Mouse (Mus musculus): ENCODE results near the gene Fgf13. TPM values are rescaled to one million over a fixed set of nuclear protein-coding genes. Genes with fewer than 3 reads are reported as not detected.

Fgf13 gene
- polyA plus RNA-seq, 1 experiment: 0.74 TPM

- H3K4me3 ChIP-seq (ENCODE audit: control insufficient read depth, low read depth, low read length): no peak overlapping the region
- H3K27ac ChIP-seq (ENCODE audit: control insufficient read depth, insufficient read depth, low read depth, low read length): no peak overlapping the region
- no peak for TF ChIP-seq POLR2A (IDR thresholded peaks at IDR 0.05; ENCODE audit: control insufficient read depth, low read depth, low read length)
- TF ChIP-seq CTCF (IDR thresholded peaks at IDR 0.05; ENCODE audit: control insufficient read depth, insufficient read depth, insufficient replicate concordance, low read depth, low read length): no peak
- H3K27me3 ChIP-seq (ENCODE audit: control insufficient read depth, insufficient read depth, low read length): no peaks in the 10 kb centered on the region
- no peaks in the 10 kb centered on the region for H3K36me3 ChIP-seq (ENCODE audit: control insufficient read depth, insufficient read depth, low read length)
- H3K4me1 ChIP-seq (ENCODE audit: control insufficient read depth, insufficient read depth, low read length): no peaks in the 10 kb centered on the region
Measured at GRCm38 (mm10) chrX:59141947-59142346, 425.9 kb downstream of the Fgf13 start.

- Histone ChIP-seq H3K27me3 (ENCODE audit: control insufficient read depth, insufficient read depth, low read length) (no peaks in the 10 kb centered on the region), H3K4me3 (ENCODE audit: control insufficient read depth, low read depth, low read length) (peak overlapping the region; percentile 51), H3K27ac (ENCODE audit: control insufficient read depth, insufficient read depth, low read depth, low read length) (no peak overlapping the region), H3K36me3 (ENCODE audit: control insufficient read depth, insufficient read depth, low read length) (no peaks in the 10 kb centered on the region), H3K4me1 (ENCODE audit: control insufficient read depth, insufficient read depth, low read length) (no peaks in the 10 kb centered on the region; the same call in 1 of the 2 replicates)
- TF ChIP-seq POLR2A (IDR thresholded peaks at IDR 0.05; ENCODE audit: control insufficient read depth, low read depth, low read length) (no peak), CTCF (IDR thresholded peaks at IDR 0.05; ENCODE audit: control insufficient read depth, insufficient read depth, insufficient replicate concordance, low read depth, low read length) (peak; percentile 11; the same call in 1 of the 2 replicates)
Measured at GRCm38 (mm10) chrX:59134928-59135361, 432.9 kb downstream of the Fgf13 start.

DNA sequence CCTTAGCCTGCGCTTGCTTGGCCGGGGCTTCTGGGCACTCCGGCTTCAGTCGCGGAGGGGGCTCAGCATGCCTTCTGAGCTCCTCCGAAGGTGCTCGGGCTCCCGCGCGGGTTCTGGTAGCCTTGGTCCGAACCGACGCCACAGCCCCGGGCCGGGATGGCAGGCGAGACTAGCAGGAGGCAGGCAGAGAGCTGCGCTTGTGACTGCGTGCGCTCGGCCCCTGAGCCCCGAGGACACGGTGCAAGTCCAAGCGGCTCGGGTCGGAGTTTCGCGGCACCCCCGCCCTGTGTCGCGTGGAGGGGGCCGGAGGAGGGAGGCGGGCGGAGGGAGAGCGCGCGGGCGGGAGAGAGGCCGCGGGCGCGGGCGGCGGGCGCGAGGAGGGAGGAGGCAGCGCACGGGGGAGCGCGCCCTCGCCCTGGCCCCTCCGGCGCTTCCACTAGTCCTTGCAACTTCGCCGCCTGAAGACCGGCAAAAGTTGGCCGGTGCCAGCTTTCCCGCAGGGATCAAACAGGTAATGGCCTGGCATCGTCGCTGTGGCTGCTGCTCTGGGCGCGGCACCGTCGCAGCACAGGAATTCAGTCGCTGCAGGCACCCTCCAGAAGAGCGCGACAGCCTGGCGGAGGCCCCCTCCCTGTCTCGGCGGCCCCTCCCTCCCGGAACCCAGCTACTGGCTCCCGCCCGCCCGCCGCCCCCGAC lies 433.6 kb downstream of the Fgf13 start:
- no peak for TF ChIP-seq POLR2A (IDR thresholded peaks at IDR 0.05; ENCODE audit: control insufficient read depth, low read depth, low read length)
- no peak for TF ChIP-seq CTCF (IDR thresholded peaks at IDR 0.05; ENCODE audit: control insufficient read depth, insufficient read depth, insufficient replicate concordance, low read depth, low read length)
- peak overlapping the region; percentile 11; the same call in 1 of the 2 replicates for H3K27ac ChIP-seq (ENCODE audit: control insufficient read depth, insufficient read depth, low read depth, low read length)
- no peaks in the 10 kb centered on the region; the same call in 1 of the 2 replicates for H3K4me1 ChIP-seq (ENCODE audit: control insufficient read depth, insufficient read depth, low read length)
- H3K4me3 ChIP-seq (ENCODE audit: control insufficient read depth, low read depth, low read length): peak overlapping the region; percentile 82
- no peaks in the 10 kb centered on the region for H3K36me3 ChIP-seq (ENCODE audit: control insufficient read depth, insufficient read depth, low read length)
- H3K27me3 ChIP-seq (ENCODE audit: control insufficient read depth, insufficient read depth, low read length): no peaks in the 10 kb centered on the region

- TF ChIP-seq POLR2A (IDR thresholded peaks at IDR 0.05; ENCODE audit: control insufficient read depth, low read depth, low read length) (no peak), CTCF (IDR thresholded peaks at IDR 0.05; ENCODE audit: control insufficient read depth, insufficient read depth, insufficient replicate concordance, low read depth, low read length) (no peak)
- Histone ChIP-seq H3K4me3 (ENCODE audit: control insufficient read depth, low read depth, low read length) (peak overlapping the region; percentile 82), H3K27ac (ENCODE audit: control insufficient read depth, insufficient read depth, low read depth, low read length) (peak overlapping the region; percentile 11; the same call in 1 of the 2 replicates), H3K4me1 (ENCODE audit: control insufficient read depth, insufficient read depth, low read length) (no peaks in the 10 kb centered on the region; the same call in 1 of the 2 replicates), H3K27me3 (ENCODE audit: control insufficient read depth, insufficient read depth, low read length) (no peaks in the 10 kb centered on the region), H3K36me3 (ENCODE audit: control insufficient read depth, insufficient read depth, low read length) (no peaks in the 10 kb centered on the region)
Measured at GRCm38 (mm10) chrX:59133834-59134165, 434.1 kb downstream of the Fgf13 start.

GRCm38 (mm10) chrX:59133416-59133815 lies 434.5 kb downstream of the Fgf13 start:
- Histone ChIP-seq H3K27ac (ENCODE audit: control insufficient read depth, insufficient read depth, low read depth, low read length) (no peak overlapping the region; the same call in 1 of the 2 replicates), H3K27me3 (ENCODE audit: control insufficient read depth, insufficient read depth, low read length) (no peaks in the 10 kb centered on the region), H3K4me3 (ENCODE audit: control insufficient read depth, low read depth, low read length) (peak overlapping the region; percentile 82), H3K4me1 (ENCODE audit: control insufficient read depth, insufficient read depth, low read length) (no peaks in the 10 kb centered on the region; the same call in 1 of the 2 replicates), H3K36me3 (ENCODE audit: control insufficient read depth, insufficient read depth, low read length) (no peaks in the 10 kb centered on the region)
- TF ChIP-seq POLR2A (IDR thresholded peaks at IDR 0.05; ENCODE audit: control insufficient read depth, low read depth, low read length) (no peak), CTCF (IDR thresholded peaks at IDR 0.05; ENCODE audit: control insufficient read depth, insufficient read depth, insufficient replicate concordance, low read depth, low read length) (no peak)

GRCm38 (mm10) chrX:59126637-59127036 lies 441.2 kb downstream of the Fgf13 start:
- TF ChIP-seq CTCF (IDR thresholded peaks at IDR 0.05; ENCODE audit: control insufficient read depth, insufficient read depth, insufficient replicate concordance, low read depth, low read length): no peak
- no peak for TF ChIP-seq POLR2A (IDR thresholded peaks at IDR 0.05; ENCODE audit: control insufficient read depth, low read depth, low read length)
- Histone ChIP-seq H3K27ac (ENCODE audit: control insufficient read depth, insufficient read depth, low read depth, low read length) (no peak overlapping the region), H3K4me3 (ENCODE audit: control insufficient read depth, low read depth, low read length) (no peak overlapping the region)

GRCm38 (mm10) chrX:59113187-59113586 lies 454.7 kb downstream of the Fgf13 start:
- Histone ChIP-seq H3K4me1 (ENCODE audit: control insufficient read depth, insufficient read depth, low read length) (no peaks in the 10 kb centered on the region), H3K4me3 (ENCODE audit: control insufficient read depth, low read depth, low read length) (no peak overlapping the region), H3K27me3 (ENCODE audit: control insufficient read depth, insufficient read depth, low read length) (no peaks in the 10 kb centered on the region), H3K36me3 (ENCODE audit: control insufficient read depth, insufficient read depth, low read length) (no peaks in the 10 kb centered on the region), H3K27ac (ENCODE audit: control insufficient read depth, insufficient read depth, low read depth, low read length) (no peak overlapping the region)
- TF ChIP-seq POLR2A (IDR thresholded peaks at IDR 0.05; ENCODE audit: control insufficient read depth, low read depth, low read length) (no peak), CTCF (IDR thresholded peaks at IDR 0.05; ENCODE audit: control insufficient read depth, insufficient read depth, insufficient replicate concordance, low read depth, low read length) (no peak)

More at GRCm38 (mm10) chrX:59126637-59127036, 441.2 kb downstream of the Fgf13 start:
- Histone ChIP-seq H3K27me3 (ENCODE audit: control insufficient read depth, insufficient read depth, low read length) (no peaks in the 10 kb centered on the region), H3K4me1 (ENCODE audit: control insufficient read depth, insufficient read depth, low read length) (no peaks in the 10 kb centered on the region), H3K36me3 (ENCODE audit: control insufficient read depth, insufficient read depth, low read length) (no peaks in the 10 kb centered on the region)
